Mouse (Mus musculus): ENCODE results near the gene Tbc1d4.
A peak's percentile ranks its signal among the peaks of the same experiment; 100 is the strongest.

Gene Tbc1d4

DNA sequence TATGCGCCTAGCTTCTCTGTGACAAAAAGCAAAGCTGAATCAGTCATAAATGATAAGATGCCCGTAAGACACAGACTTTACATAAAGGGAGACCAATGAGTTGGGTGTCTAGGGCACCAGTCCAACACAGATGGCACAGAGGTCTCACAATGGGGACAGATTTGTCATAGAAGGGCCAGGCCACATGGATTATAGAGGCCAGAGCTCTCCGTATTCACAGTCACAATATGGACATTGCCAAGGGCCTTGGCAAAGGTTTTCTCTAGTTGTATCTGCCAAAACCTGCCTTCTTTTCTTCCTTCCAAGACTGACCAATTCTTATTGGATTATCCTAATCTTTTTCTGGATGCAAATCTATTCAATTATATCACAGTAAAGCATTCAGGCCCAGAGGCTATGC is 171.1 kb downstream of the Tbc1d4 start:
- DNase-seq (ENCODE audit: low spot score in 2 of 2), result no peak

DNA sequence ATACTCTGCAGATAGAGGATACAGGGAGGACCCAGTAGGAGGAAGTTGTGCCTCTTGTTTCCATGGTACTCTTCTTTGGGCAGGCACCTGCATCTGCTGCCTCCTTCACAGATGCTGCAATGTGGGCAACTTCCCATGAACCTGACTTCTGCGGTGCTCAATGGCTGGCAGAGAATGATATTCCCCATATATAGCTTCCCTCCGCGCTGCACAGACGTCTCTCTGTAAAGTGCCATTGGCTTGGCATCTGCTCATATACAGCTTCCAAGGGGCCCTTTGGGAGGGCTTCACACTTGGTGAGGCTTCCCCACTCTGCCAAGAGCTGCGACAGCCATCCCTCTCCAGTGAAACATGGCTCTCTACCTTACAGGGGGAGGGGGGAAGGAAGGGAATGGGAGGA is 178.5 kb downstream of the Tbc1d4 start:
- peak in 1 of 2 experiments; percentile 14 for DNase-seq (ENCODE audit: low spot score in 2 of 2)

DNA sequence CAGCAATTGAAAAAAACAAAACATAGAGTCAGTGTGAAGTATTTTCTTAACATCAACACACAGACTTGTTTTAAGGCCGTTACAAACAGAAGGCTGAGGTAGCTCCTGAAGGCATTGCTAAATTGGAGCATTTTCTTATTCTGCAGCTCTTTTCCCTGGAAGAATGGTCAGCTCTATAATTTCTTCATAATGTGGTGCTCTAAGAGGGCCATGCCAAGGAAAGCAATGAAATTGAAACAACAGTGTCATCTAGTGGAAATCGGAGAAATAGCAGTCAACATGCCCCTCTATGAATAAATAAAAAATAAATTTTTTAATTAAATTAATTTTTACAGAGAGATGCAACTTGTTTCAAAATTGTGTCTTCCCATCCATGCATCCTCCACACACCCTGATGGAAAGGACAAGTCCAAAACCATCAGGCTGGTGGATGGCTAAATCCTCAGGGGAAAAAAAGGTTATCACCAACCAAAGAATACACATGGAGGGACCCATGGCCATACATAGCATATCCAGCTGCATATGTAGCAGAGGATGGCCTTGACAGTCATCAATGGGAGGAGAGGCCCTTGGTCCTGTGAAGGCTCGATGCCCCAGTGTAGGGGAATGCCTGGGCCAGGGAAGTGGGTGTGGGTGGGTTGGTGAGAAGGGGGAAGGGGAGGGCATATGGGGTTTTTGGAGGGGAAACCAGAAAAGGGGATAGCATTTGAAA is 180.0 kb downstream of the Tbc1d4 start:
- DNase-seq (ENCODE audit: low spot score in 2 of 2), result no peak

DNA sequence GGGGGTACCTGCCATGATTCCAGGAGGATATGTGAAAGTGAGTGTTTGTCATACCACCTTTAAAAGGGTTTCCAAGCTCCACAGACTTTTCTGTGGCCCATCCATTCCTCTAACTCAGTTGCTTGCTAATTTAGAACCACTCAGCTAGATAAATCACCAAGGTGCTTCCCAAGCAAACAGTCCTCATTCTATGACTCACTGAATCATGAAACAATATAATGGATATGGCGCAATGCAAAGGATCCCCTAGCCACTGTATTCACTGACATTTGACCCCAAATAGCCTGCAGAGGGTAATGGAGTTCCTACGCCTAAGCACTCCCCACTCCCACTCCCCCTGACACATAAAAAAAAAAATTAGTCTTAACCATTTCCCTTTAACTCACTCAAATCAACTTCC is 191.3 kb downstream of the Tbc1d4 start:
- DNase-seq (ENCODE audit: low spot score in 2 of 2), result no peak
